Mouse (Mus musculus): ENCODE results near the gene Dnm3.

Gene Dnm3

GRCm38 (mm10) chr1:162004821-162005770, 472.7 kb downstream of the Dnm3 start:
- in situ Hi-C loops (cut with MboI; ENCODE audit: low pct_unique_long_range_greater_than_20kb in 1 of 2, low sequenced_read_pairs in 2 of 2, unreplicated experiment in 1 of 2), result loop anchor here in 1 of 2 experiments (10.0 kb wide), 1 partner anchor 310 kb away; no protein-coding TSS in a partner anchor

DNA sequence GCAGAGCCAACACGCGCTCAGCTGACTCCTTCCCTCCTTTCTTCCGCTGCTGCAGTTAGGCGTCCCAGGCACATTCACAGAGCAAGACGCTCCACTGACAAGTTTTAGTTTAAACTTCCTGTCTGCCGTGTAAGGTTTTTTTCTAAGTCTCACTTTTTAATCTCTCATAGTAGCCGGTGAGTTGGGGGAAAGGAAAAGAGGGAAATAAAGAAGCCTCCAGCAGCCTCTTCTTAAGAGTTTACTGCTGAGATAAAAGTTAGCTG, 473.4 kb downstream of the Dnm3 start:
- in situ Hi-C loops (cut with MboI; ENCODE audit: low pct_unique_long_range_greater_than_20kb in 1 of 2, low sequenced_read_pairs in 2 of 2, unreplicated experiment in 1 of 2), result loop anchor here in 1 of 2 experiments (10.0 kb wide), 1 partner anchor 310 kb away; no protein-coding TSS in a partner anchor

- in situ Hi-C loops (cut with MboI; ENCODE audit: low pct_unique_long_range_greater_than_20kb in 1 of 2, low sequenced_read_pairs in 2 of 2, unreplicated experiment in 1 of 2), result loop anchor here in 1 of 2 experiments (10.0 kb wide), 1 partner anchor 311 kb away; no protein-coding TSS in a partner anchor
These were observed 473.9 kb downstream of the Dnm3 start for GRCm38 (mm10) chr1:162003729-162004517.

DNA sequence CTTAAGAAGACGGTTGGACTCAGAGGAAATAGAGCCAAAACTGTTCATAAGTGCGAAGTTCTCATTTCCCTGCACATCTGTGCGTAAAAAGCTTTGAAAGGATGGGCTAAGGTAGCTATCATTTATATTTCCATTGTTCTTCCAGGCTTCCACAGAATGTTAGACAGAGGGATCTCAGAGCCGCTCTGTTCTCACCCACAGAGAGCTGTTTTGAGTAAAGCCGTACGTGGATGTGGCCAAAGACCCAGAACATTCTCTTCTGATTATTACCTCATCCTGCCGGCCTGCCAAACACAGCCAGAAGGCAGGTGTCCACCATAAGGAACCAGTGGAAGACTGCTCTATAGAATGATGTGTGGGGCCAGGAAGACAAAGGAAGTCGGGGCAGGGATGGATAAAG, 476.5 kb downstream of the Dnm3 start:
- in situ Hi-C loops (cut with MboI; ENCODE audit: low pct_unique_long_range_greater_than_20kb in 1 of 2, low sequenced_read_pairs in 2 of 2, unreplicated experiment in 1 of 2), result loop anchor here in 1 of 2 experiments (10.0 kb wide), 1 partner anchor 313 kb away; no protein-coding TSS in a partner anchor

DNA sequence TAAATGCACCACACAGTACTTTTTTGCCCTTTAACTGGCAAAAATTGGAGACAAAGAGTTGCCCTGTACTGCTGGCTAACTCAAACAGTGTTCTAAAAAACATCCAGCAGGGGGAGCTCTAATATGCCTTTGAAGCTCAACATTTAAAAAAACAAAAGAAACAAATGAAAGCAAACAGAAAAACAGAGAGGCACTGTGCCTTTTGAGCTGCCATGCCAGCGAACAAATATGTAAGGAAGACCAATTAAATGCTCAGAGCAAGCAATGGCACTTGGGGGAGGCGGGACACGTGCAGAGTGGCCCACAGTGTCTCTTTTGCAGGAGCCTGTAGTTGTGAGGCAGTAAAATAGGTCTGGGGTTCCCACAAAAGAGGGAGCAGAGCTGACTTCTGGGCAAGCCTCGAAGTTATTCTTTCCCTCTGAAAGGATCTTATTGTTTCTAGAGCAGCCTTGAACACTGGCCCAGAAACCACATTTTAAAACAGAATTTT, 477.9 kb downstream of the Dnm3 start:
- in situ Hi-C loops (cut with MboI; ENCODE audit: low pct_unique_long_range_greater_than_20kb in 1 of 2, low sequenced_read_pairs in 2 of 2, unreplicated experiment in 1 of 2), result loop anchor here (10.0 to 25.0 kb wide), 2 partner anchors 312 to 315 kb away; no protein-coding TSS in a partner anchor

DNA sequence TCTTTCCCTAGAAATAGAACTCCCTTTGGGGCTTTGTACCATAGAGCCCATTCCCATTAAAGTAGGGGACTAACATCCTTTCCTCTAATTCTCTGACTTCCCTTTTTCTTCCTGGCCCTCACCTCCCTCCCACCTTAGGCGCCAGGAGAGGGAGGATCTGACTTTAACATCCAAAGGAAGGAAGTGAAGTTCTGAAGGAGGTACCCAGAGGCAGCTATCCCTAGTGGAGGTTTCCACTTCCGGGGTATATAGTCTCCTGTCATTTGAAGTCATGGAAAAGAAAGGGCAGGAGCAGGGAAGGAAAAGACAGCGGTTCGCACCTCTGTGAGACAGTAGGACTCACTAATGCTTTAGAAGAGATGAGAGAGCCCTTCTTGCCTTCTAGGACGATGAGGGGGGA, 478.5 kb downstream of the Dnm3 start:
- in situ Hi-C loops (cut with MboI; ENCODE audit: low pct_unique_long_range_greater_than_20kb in 1 of 2, low sequenced_read_pairs in 2 of 2, unreplicated experiment in 1 of 2), result loop anchor here in 1 of 2 experiments (25.0 kb wide), 1 partner anchor 313 kb away; no protein-coding TSS in a partner anchor

DNA sequence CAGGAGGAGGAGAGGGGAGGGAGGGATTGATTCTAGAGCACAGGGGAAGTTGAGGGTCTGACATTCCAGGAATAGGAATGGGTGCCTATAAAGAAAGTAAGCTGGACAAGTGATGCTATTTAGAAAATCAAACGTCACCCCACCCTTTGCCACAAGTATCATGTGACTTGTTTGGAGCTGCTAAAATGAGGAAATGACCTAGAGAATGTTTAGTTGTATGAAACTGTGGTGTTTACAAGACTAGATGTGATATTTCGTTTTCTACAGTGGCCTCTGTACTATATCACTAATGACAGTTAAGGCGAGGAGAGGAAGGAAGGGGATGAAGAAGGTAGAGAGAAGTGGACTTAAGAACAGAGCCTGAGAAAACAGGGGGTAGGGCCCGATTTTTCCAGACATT, 479.1 kb downstream of the Dnm3 start:
- in situ Hi-C loops (cut with MboI; ENCODE audit: low pct_unique_long_range_greater_than_20kb in 1 of 2, low sequenced_read_pairs in 2 of 2, unreplicated experiment in 1 of 2), result loop anchor here in 1 of 2 experiments (25.0 kb wide), 1 partner anchor 314 kb away; no protein-coding TSS in a partner anchor

- in situ Hi-C loops (cut with MboI; ENCODE audit: low pct_unique_long_range_greater_than_20kb in 1 of 2, low sequenced_read_pairs in 2 of 2, unreplicated experiment in 1 of 2), result loop anchor here in 1 of 2 experiments (25.0 kb wide), 1 partner anchor 320 kb away; no protein-coding TSS in a partner anchor
These were observed 485.4 kb downstream of the Dnm3 start for GRCm38 (mm10) chr1:161992389-161992788.

DNA sequence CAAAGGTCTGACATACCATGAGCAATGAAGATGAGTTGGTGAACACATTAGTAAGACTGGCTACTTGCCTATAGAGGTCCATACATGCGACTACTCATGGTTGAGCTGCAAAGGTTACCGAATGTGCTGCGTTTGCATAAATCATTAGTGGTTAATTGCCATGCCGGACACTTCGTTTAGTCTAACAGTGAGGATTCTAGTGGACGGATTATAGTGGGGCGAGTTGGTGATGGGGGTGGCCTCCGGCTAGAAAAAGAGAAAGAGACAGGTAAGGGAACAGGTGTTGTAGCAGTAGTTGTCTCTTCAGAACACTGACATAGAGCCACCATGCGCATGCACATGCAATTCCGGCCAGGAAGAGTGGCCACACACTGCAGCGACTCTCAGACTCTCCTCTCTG, 486.0 kb downstream of the Dnm3 start:
- in situ Hi-C loops (cut with MboI; ENCODE audit: low pct_unique_long_range_greater_than_20kb in 1 of 2, low sequenced_read_pairs in 2 of 2, unreplicated experiment in 1 of 2), result loop anchor here in 1 of 2 experiments (25.0 kb wide), 1 partner anchor 320 kb away; no protein-coding TSS in a partner anchor

DNA sequence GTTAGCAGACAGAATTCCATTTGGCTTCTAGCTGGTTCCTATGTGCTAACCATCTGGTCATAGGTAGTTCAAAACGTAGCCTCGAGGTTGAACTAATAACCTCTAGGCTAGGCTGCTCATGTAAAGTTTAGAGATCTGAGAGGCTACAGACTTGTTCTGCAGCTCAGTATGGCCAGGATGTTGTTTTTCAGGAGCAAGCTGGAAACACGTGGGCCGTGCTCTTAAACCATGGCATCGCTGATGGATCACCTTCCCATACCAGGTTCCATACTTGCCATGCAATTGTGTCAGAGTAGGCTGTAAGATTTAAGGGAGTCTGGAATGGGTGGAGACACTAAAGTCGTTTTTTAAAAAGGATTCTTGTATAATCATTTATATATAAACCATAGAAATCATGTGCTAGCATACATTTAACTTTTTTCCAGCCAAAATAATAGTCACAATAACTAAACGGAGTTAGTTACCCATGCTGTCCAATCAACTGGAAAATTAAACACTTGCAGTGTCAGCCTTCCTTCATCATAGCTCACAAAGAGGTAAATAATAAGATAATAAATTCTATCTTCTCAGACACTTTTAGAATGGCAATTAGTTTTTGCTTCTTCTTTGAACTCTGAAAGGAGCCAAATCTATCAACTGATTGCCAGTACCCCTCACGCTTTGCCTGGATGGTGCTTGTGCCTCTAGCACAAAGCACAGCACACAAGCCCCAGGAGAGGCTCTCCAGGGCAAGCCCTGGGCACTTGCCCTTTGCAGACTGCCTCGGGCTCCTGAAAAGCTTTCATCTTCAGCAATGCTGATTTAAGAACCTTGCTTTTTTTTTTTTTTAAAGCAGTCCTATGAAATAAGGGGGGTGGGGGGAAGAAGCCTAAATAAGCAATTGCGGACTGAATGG, 486.9 kb downstream of the Dnm3 start:
- in situ Hi-C loops (cut with MboI; ENCODE audit: low pct_unique_long_range_greater_than_20kb in 1 of 2, low sequenced_read_pairs in 2 of 2, unreplicated experiment in 1 of 2), result loop anchor here in 1 of 2 experiments (25.0 kb wide), 1 partner anchor 321 kb away; no protein-coding TSS in a partner anchor

- in situ Hi-C loops (cut with MboI; ENCODE audit: low pct_unique_long_range_greater_than_20kb in 1 of 2, low sequenced_read_pairs in 2 of 2, unreplicated experiment in 1 of 2), result loop anchor here in 1 of 2 experiments (25.0 kb wide), 1 partner anchor 328 kb away; no protein-coding TSS in a partner anchor
These were observed 493.8 kb downstream of the Dnm3 start for GRCm38 (mm10) chr1:161983979-161984566.

DNA sequence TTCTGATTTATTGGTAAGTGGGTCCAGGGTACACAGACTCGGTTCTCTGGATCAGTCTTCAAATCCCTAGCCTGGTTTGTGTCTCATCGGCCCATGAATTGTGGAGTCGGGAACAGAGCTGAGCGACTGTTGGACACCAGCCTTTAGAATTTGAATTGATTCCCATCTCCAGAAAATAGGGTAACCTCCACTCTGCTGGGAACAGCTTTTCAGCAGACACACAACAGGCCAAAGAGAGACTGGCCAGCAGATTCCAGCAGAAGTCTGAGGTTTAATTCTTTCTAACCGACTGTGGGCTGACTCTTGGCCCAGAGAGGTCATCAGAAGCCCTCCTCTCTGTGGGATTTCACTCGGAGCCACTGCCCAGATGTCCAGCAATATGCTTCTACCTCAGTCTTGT, 494.4 kb downstream of the Dnm3 start:
- in situ Hi-C loops (cut with MboI; ENCODE audit: low pct_unique_long_range_greater_than_20kb in 1 of 2, low sequenced_read_pairs in 2 of 2, unreplicated experiment in 1 of 2), result loop anchor here in 1 of 2 experiments (25.0 kb wide), 1 partner anchor 329 kb away; no protein-coding TSS in a partner anchor

DNA sequence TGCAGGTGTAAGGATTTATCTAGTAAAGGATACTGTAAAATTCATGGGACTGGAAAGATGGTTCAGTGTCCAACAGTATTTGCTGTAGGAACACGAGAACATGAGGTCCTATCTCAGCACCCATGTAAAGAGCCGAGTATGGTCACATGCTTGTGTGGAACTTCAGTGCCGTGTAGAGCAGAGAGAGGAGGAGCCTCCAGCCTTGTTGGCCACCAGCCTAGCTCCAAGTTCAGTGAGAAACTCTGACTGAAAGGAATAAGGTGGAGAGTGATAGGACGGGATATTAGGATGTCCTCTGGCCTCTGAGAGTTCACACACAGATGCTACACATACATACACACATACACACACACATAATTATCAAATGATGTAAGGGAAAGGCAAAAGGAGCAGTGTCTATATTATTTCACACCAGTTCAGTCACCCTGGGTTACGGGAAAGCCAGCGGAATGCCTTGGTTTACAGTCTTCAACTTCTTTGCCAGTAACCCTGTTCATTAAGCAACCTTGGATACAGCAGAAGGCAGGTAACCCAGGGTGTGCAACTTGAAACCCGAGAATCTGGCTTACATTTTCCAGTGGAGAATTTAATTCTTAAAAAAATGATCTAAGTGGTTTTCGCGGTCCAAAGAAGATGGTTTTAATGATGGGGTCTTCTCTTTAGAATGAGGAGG, 497.1 kb downstream of the Dnm3 start:
- in situ Hi-C loops (cut with MboI; ENCODE audit: low pct_unique_long_range_greater_than_20kb in 1 of 2, low sequenced_read_pairs in 2 of 2, unreplicated experiment in 1 of 2), result loop anchor here in 1 of 2 experiments (25.0 kb wide), 1 partner anchor 332 kb away; no protein-coding TSS in a partner anchor

DNA sequence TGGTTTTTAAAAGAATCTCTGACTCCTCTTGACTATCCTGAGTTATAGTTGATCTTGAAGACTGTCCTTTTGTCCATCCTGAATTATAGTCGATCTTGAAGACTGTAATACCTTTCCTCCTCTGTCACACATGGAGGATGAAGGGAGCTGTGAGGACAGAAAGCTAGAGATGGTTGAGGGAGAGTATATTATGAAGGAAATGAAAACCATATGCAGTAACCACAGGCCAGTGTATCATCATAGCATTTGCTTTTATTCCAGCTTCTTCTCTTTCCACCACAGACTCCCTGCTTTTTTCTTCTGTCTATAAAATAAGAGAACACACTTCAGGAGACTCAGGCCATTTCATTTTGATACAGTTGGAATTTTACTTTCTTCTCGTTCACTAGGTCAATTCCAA, 497.8 kb downstream of the Dnm3 start:
- in situ Hi-C loops (cut with MboI; ENCODE audit: low pct_unique_long_range_greater_than_20kb in 1 of 2, low sequenced_read_pairs in 2 of 2, unreplicated experiment in 1 of 2), result loop anchor here in 1 of 2 experiments (25.0 kb wide), 1 partner anchor 332 kb away; no protein-coding TSS in a partner anchor

- in situ Hi-C loops (cut with MboI; ENCODE audit: low pct_unique_long_range_greater_than_20kb in 1 of 2, low sequenced_read_pairs in 2 of 2, unreplicated experiment in 1 of 2), result loop anchor here in 1 of 2 experiments (10.0 to 25.0 kb wide), 2 partner anchors 235 to 333 kb away; no protein-coding TSS in a partner anchor
These were observed 498.3 kb downstream of the Dnm3 start, which contains the start of gene 4930558K02Rik for GRCm38 (mm10) chr1:161979536-161979935. Gene 4930558K02Rik, minus strand, starts transcription at chr1:161979636.

GRCm38 (mm10) chr1:161978173-161978700, 499.6 kb downstream of the Dnm3 start:
- in situ Hi-C loops (cut with MboI; ENCODE audit: low pct_unique_long_range_greater_than_20kb in 1 of 2, low sequenced_read_pairs in 2 of 2, unreplicated experiment in 1 of 2), result loop anchor here in 1 of 2 experiments (10.0 to 25.0 kb wide), 2 partner anchors 233 to 334 kb away; no protein-coding TSS in a partner anchor
